Mouse (Mus musculus) embryonic facial prominence, embryonic 10.5 days (tissue): ENCODE measurements at regions not wholly inside any gene's neighbourhood (a gene's known extent, or its start where the extent isn't known, plus 50 kb on each side); places are given as distances from the start of the nearest gene placed in this dataset.

ENCODE experiments used
- DNase-seq: peaks from one replicate; pipeline ENCODE4 v3.0.0-alpha.2; 2017; ENCODE audit warnings: low spot score
- H3K27ac ChIP-seq: fragments of 300-500 bp; sonication (generic); replicated peaks from 2 replicates; pipeline ENCODE4 v1.5.1; 2016; ENCODE audit warnings: mild to moderate bottlenecking
- H3K27me3 ChIP-seq: fragments of 300-500 bp; sonication (generic); replicated peaks from 2 replicates; pipeline ENCODE4 v1.6.1; 2016; ENCODE audit warnings: low read depth, mild to moderate bottlenecking; ENCODE audit not compliant: poor library complexity, severe bottlenecking
- H3K36me3 ChIP-seq: fragments of 300-500 bp; sonication (generic); replicated peaks from 2 replicates; pipeline ENCODE4 v1.6.1; 2016; ENCODE audit warnings: mild to moderate bottlenecking, moderate library complexity
- H3K4me1 ChIP-seq: fragments of 300-500 bp; sonication (generic); 2 replicates; pipeline ENCODE4 v1.6.1; 2016
- H3K4me3 ChIP-seq: fragments of 300-500 bp; sonication (generic); 2 replicates; pipeline ENCODE4 v1.5.1; 2016; ENCODE audit warnings: mild to moderate bottlenecking, moderate library complexity
- H3K9me3 ChIP-seq: fragments of 300-500 bp; sonication (generic); 2 replicates; pipeline ENCODE4 v1.6.1; 2016; ENCODE audit warnings: mild to moderate bottlenecking
- WGBS: fragments of 180-500 bp; shearing (Covaris S2); methylation state at CpG from one replicate; pipeline ENCODE4 v1.1.7; 2016; 5-methylcytosine and 5-hydroxymethylcytosine counted together

DNA sequence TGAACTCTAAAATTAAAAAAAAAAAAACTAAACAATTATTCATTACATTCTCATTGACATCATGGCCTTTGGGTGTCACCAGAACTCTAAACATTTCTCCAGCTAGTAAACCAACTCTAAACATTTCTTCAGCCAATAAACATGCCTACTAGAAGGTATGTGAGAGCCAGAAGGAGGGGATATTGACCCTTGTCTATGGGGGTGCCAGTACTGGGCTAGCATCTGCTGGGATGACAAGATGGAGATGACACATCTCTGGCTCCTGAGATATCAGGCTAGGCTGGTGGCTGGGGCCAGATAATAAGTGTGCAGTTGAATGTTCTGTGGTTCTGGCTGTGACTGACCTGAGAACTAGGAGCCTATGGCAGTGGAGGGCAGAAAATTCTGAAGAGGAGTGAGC is 144.6 kb downstream of the Tmem38b start:
- Histone ChIP-seq H3K36me3 (no peaks in the 10 kb centered on the region), H3K4me3 (no peak overlapping the region), H3K4me1 (no peaks in the 10 kb centered on the region), H3K9me3 (0 out of 2 replicates have a peak, but pooled peaks cover 14% of the 10 kb centered on the region), H3K27me3 (no peaks in the 10 kb centered on the region), H3K27ac (no peak overlapping the region)
- no peak for DNase-seq

DNA sequence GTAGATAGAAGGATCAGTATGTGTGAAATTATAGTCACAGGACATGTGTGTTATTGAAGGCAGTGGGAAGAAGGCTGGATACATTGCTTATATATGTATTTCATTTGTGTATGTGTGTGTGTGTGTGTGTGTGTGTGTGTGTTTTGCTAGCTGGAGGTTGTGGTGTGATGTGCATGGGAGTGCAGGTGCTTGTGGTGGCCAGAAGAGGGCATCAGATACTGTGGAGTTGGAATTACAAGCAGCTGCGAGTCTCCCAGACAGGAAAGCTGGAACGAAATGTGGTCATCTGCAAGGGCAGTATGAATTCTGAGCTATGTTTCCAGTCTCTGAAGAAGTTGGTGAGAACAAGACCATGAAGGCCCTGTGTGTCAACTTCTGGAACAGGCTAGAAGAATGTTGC is 145.1 kb downstream of the Tmem38b start:
- H3K4me1 ChIP-seq, result no peaks in the 10 kb centered on the region
- H3K27ac ChIP-seq, result no peak overlapping the region
- H3K36me3 ChIP-seq, result no peaks in the 10 kb centered on the region
- no peak for DNase-seq
- H3K4me3 ChIP-seq, result no peak overlapping the region
- WGBS, result 85% methylated on average over 2 of the region's 2 CpGs
- 0 out of 2 replicates have a peak, but pooled peaks cover 14% of the 10 kb centered on the region for H3K9me3 ChIP-seq
- no peaks in the 10 kb centered on the region for H3K27me3 ChIP-seq

- no peak for DNase-seq
- Histone ChIP-seq H3K9me3 (no peaks in the 10 kb centered on the region), H3K27me3 (no peaks in the 10 kb centered on the region), H3K27ac (no peak overlapping the region), H3K4me3 (no peak overlapping the region), H3K36me3 (no peaks in the 10 kb centered on the region), H3K4me1 (peaks cover 5% of the 10 kb centered on the region; the same call in 1 of the 2 replicates)
- WGBS, result 75% methylated on average over 12 of the region's 12 CpGs
Measured at GRCm38 (mm10) chr4:53976036-53976638, 150.3 kb downstream of the Tmem38b start.

DNA sequence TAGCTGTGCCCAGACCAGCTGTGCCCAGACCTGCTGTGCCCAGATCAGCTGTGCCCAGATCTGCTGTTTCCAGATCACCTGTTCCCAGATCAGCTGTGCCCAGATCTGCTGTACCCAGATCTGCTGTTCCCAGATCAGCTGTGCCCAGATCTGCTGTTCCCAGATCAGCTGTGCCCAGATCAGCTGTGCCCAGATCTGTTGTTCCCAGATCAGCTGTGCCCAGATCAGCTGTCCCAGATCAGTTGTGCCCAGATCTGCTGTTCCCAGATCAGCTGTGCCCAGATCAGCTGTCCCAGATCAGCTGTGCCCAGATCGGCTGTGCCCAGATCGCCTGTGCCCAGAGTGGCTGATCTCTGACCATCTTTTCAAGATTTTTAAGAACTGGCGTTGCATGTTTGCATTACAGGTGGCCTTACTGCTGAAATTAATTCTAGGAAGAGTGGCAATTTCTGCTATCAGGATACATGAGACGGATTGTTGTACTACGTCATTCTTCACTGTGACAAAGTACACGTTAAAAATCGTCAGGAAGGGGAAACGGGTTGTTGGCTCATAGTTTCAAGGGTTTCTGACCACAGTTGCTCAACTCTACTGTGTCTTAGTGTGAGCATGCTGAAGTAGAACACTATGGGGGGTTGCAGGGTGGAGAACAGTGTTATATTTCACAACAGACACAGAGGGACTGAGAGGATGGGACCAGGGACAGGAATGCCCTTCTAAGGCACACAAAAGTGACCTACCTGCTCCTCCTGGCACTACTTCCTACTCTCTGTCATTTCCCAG is 160.9 kb downstream of the Tmem38b start:
- no peak overlapping the region for H3K4me3 ChIP-seq
- no peak for DNase-seq
- H3K27ac ChIP-seq, result no peak overlapping the region
- no peaks in the 10 kb centered on the region for H3K9me3 ChIP-seq
- H3K27me3 ChIP-seq, result no peaks in the 10 kb centered on the region
- no peaks in the 10 kb centered on the region for H3K36me3 ChIP-seq
- 88% methylated on average over 8 of the region's 8 CpGs for WGBS
- H3K4me1 ChIP-seq, result no peaks in the 10 kb centered on the region

- no peak for DNase-seq
- WGBS, result 79% methylated on average over 11 of the region's 11 CpGs
- H3K9me3 ChIP-seq, result no peaks in the 10 kb centered on the region
- H3K4me3 ChIP-seq, result no peak overlapping the region
- H3K27me3 ChIP-seq, result no peaks in the 10 kb centered on the region
- no peaks in the 10 kb centered on the region for H3K4me1 ChIP-seq
- no peak overlapping the region for H3K27ac ChIP-seq
- no peaks in the 10 kb centered on the region for H3K36me3 ChIP-seq
Measured at GRCm38 (mm10) chr4:53987536-53987935, 161.7 kb downstream of the Tmem38b start.

DNA sequence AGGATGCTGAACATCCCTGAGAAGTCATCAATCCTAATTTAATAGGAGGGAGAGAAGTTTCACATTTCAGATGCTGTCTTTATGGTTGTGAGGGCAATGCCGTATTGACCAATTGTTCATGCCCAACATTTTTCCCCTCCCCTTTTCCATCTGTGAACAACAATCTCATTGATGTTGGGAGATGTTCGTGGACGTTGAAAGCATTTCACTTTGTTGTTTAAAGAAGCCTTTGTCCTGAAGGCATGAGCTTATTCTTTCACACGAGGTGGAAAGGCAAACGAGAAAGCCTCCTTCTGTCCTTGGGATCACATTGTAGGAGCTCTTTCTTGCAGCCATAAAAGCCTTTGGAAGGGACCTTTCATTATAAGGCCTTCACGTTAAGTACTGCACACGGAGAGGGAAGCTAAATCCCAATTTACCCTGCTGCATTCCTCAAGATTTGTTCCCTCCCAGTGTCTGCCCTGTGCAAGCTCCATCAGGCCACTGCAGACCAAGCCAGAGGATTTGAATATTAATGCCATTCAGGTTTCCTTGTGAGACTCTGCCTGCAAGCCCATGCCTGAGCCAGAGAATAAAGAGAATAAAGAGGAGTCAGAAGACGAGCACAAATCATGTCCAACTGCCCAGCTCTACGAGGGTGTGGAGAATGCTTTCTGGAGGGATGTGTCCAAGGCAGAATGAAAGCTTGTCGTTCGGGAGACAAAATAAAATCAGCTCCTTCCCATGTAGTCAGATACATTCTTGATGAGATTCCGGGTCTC is 195.4 kb downstream of the Tmem38b start:
- 29% methylated on average over 12 of the region's 12 CpGs for WGBS
- no peaks in the 10 kb centered on the region for H3K36me3 ChIP-seq
- no peak overlapping the region for H3K4me3 ChIP-seq
- no peaks in the 10 kb centered on the region for H3K9me3 ChIP-seq
- H3K27me3 ChIP-seq, result no peaks in the 10 kb centered on the region
- H3K4me1 ChIP-seq, result peaks cover 14% of the 10 kb centered on the region
- peak; percentile 24 for DNase-seq
- peak overlapping the region; percentile 75 for H3K27ac ChIP-seq

DNA sequence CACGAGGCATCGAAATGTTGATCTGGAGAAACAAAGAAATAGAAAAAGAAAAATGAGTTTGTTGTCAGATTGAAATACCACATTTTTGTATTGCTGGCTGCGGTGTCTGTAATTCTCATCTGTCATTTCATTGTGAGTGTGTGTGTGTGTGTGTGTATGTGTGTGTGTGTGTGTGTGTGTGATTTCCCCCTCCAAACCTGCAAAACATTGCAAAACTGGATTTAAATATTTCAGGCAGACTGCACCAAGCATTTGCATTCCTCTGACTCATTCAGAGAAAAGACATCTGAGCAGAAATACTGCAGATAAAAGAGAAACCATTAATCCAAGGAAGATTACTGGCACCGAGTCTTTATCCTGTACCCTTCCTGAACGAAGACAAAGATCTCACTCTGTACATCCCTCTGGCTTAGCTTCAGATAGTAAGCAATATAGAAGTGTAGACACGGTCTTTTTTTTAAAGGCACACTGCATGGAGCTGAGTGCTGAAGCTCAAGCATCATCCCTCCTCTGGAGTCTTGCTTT is 196.1 kb downstream of the Tmem38b start:
- Histone ChIP-seq H3K27me3 (no peaks in the 10 kb centered on the region), H3K27ac (peak overlapping the region; percentile 75), H3K4me3 (no peak overlapping the region), H3K9me3 (no peaks in the 10 kb centered on the region), H3K4me1 (peaks cover 17% of the 10 kb centered on the region), H3K36me3 (no peaks in the 10 kb centered on the region)
- DNase-seq, result no peak
- WGBS, result 58% methylated on average over 6 of the region's 6 CpGs

DNA sequence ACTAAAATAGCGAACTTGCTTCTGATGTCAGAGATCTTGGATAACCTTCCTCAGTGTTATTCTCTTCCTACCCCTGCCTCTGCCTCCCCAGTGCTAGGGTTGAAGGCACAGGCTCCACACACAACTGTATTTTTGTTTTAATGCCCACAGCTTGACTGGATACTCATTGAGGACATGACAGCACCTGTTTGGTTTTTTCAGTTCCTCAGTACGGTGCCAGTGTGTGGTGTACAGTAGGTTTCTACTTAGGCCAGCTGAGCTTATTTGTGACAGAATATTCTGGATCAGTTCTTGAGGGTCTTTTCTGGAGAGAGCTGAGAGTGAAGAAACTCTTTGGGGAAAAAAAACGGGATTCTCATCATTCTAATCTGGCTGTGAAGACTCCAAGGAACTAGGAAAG is 201.1 kb downstream of the Tmem38b start:
- Histone ChIP-seq H3K27ac (no peak overlapping the region), H3K27me3 (no peaks in the 10 kb centered on the region), H3K9me3 (no peaks in the 10 kb centered on the region), H3K4me3 (no peak overlapping the region), H3K36me3 (no peaks in the 10 kb centered on the region), H3K4me1 (peaks cover 44% of the 10 kb centered on the region)
- WGBS, result 85% methylated on average over 3 of the region's 3 CpGs
- no peak for DNase-seq

DNA sequence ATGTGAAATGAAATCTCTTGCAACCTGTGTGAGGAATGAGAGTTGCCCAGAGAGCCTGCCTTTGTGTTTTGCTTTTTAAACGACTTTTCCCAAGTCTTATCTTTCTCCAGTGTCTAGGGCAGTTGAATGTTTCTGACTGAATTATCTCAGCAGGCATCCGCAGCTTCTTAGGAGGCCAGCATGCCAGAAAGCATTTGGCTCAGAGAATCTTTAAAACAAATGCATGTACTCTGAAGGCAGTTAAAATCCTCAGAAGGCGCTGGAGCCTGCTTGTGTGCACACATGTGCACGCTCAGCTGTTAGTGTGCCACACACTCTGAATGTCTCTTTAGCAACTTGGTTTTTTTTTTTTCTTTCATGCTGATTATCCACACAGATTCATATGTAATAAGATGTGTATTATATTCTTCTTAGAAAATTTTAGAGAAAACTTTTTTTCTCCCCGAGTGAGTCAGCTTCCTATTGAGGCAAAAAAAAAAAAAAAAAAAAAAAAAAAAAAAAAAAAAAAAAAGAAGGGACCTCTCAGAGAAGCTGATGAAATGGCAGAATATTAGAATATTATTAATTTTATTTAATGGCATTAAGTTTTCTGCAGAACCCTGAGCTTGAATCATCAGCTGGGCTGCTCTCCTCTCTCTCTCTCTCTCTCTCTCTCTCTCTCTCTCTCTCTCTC is 201.9 kb downstream of the Tmem38b start:
- Histone ChIP-seq H3K4me3 (no peak overlapping the region), H3K27me3 (no peaks in the 10 kb centered on the region), H3K4me1 (peaks cover 52% of the 10 kb centered on the region), H3K9me3 (no peaks in the 10 kb centered on the region), H3K36me3 (no peaks in the 10 kb centered on the region), H3K27ac (peak overlapping the region; percentile 66)
- no peak for DNase-seq
- 36% methylated on average over 5 of the region's 5 CpGs for WGBS

- 58% methylated on average over 14 of the region's 14 CpGs for WGBS
Measured at GRCm38 (mm10) chr4:54045258-54046029, 219.6 kb downstream of the Tmem38b start.

GRCm38 (mm10) chr4:54064331-54064730 is 238.5 kb downstream of the Tmem38b start:
- WGBS, result 86% methylated on average over 4 of the region's 4 CpGs

More at GRCm38 (mm10) chr4:54045258-54046029, 219.6 kb downstream of the Tmem38b start:
- H3K4me1 ChIP-seq, result 0 out of 2 replicates have a peak, but pooled peaks cover 5% of the 10 kb centered on the region
- no peaks in the 10 kb centered on the region for H3K36me3 ChIP-seq
- DNase-seq, result no peak
- H3K9me3 ChIP-seq, result no peaks in the 10 kb centered on the region
- no peak overlapping the region for H3K27ac ChIP-seq
- no peak overlapping the region for H3K4me3 ChIP-seq
- H3K27me3 ChIP-seq, result no peaks in the 10 kb centered on the region

More at GRCm38 (mm10) chr4:54064331-54064730, 238.5 kb downstream of the Tmem38b start:
- no peak overlapping the region for H3K27ac ChIP-seq
- peaks cover 6% of the 10 kb centered on the region; the same call in 1 of the 2 replicates for H3K9me3 ChIP-seq
- H3K4me3 ChIP-seq, result no peak overlapping the region
- no peaks in the 10 kb centered on the region for H3K27me3 ChIP-seq
- no peaks in the 10 kb centered on the region for H3K36me3 ChIP-seq
- peaks cover 4% of the 10 kb centered on the region; the same call in 1 of the 2 replicates for H3K4me1 ChIP-seq
- DNase-seq, result no peak
